Comparison of ENCODE assay signal across 8 mouse cellular contexts in genomic region chrX:38456635-38457006, GRCm38 (mm10). TPM values are rescaled to one million over a fixed set of nuclear protein-coding genes. Genes with fewer than 3 reads are reported as not detected.
A peak's percentile ranks its signal among the peaks of the same experiment; 100 is the strongest.
DNase-seq lines count a peak whose midpoint lies in the region; ATAC-seq lines count a peak whose summit lies in the region.

No protein-coding gene starts in this region.

- 0 out of 2 replicates have a peak overlapping the region, but pooled peaks have one; percentile 60 for H3K4me3 ChIP-seq in kidney, embryonic 15.5 days (replicated peaks)
- H3K4me3 ChIP-seq in hindbrain, embryonic 12.5 days, result no peak overlapping the region

- DNase-seq in kidney, postnatal 14 days, result no peak
- DNase-seq in gastrocnemius, postnatal 25 days, result no peak
- no peak for DNase-seq in thymus, postnatal 25 days
- no peak for DNase-seq in gastrocnemius, postnatal 10 days

- H3K9ac ChIP-seq in kidney, embryonic 15.5 days, result no peak overlapping the region
- H3K9ac ChIP-seq in hindbrain, embryonic 12.5 days, result no peak overlapping the region

- H3K4me1 ChIP-seq in kidney, embryonic 15.5 days, result no peaks in the 10 kb centered on the region
- H3K4me1 ChIP-seq in hindbrain, embryonic 12.5 days, result 0 out of 2 replicates have a peak, but pooled peaks cover 2% of the 10 kb centered on the region

- peaks cover 4% of the 10 kb centered on the region for H3K36me3 ChIP-seq in kidney, embryonic 15.5 days
- no peaks in the 10 kb centered on the region for H3K36me3 ChIP-seq in hindbrain, embryonic 12.5 days

- H3K27ac ChIP-seq in kidney, embryonic 15.5 days, result no peak overlapping the region
- H3K27ac ChIP-seq in hindbrain, embryonic 12.5 days, result no peak overlapping the region

- no peak overlapping the region for H3K4me2 ChIP-seq in kidney, embryonic 15.5 days
- H3K4me2 ChIP-seq in hindbrain, embryonic 12.5 days (replicated peaks), result no peak overlapping the region

- 30% methylated on average over 3 of the region's 3 CpGs for WGBS in kidney, embryonic 15.5 days
- WGBS in hindbrain, embryonic 12.5 days, result 39% methylated on average over 3 of the region's 3 CpGs

- no peaks in the 10 kb centered on the region for H3K9me3 ChIP-seq in kidney, embryonic 15.5 days (replicated peaks)
- H3K9me3 ChIP-seq in hindbrain, embryonic 12.5 days (replicated peaks), result no peaks in the 10 kb centered on the region

- H3K27me3 ChIP-seq in kidney, embryonic 15.5 days, result no peaks in the 10 kb centered on the region
- no peaks in the 10 kb centered on the region for H3K27me3 ChIP-seq in hindbrain, embryonic 12.5 days

- ATAC-seq in kidney, embryonic 15.5 days (replicated peaks; ENCODE audit: low FRiP score), result no peak
- 0 out of 2 replicates have a peak, but pooled peaks have one; percentile 20 for ATAC-seq in common myeloid progenitor, adult 5-6 weeks (replicated peaks; ENCODE audit: low read depth, poor library complexity, severe bottlenecking)
- ATAC-seq in hindbrain, embryonic 12.5 days (ENCODE audit: low FRiP score), result peak; percentile 42; the same call in 1 of the 2 replicates
- 0 out of 2 replicates have a peak, but pooled peaks have one; percentile 20 for ATAC-seq in megakaryocyte progenitor cell, adult 5-6 weeks (replicated peaks; ENCODE audit: poor library complexity)

RNA-seq across cellular contexts. Expression of gene Lamp2, which starts 0.4 kb away (rescaled TPM):
- polyA plus RNA-seq in kidney, embryonic 15.5 days (2015; fragmentation: Nextera tagmentation; extraction: Ambion mirVana), result 154 and 157 TPM in 2 replicates
- 102 and 106 TPM in 2 replicates for total RNA-seq in common myeloid progenitor, adult 5-6 weeks (2017)
- 82.8 and 88.4 TPM in 2 replicates for polyA plus RNA-seq in hindbrain, embryonic 12.5 days (2016; fragmentation: Nextera tagmentation; extraction: Ambion mirVana)
- total RNA-seq in megakaryocyte progenitor cell, adult 5-6 weeks (2015), result 262 and 283 TPM in 2 replicates
- total RNA-seq in megakaryocyte progenitor cell, adult 5-6 weeks (2017), result 159 and 183 TPM in 2 replicates
- total RNA-seq in gastrocnemius, postnatal 25 days (2021), result 10 to 100 TPM; 60.1 to 68.8 TPM
- 10 to 100 TPM; 92.1 to 97.4 TPM for total RNA-seq in gastrocnemius, postnatal 10 days (2021)
